Mouse (Mus musculus): ENCODE data around the gene BC035044. TPM values are rescaled to one million over a fixed set of nuclear protein-coding genes. Genes with fewer than 3 reads are reported as not detected.
"Not testable (repeated sequence)": the region's sequence is repeated elsewhere in the genome, so short reads cannot be mapped to it uniquely, and the experiment has no call there.

Gene BC035044
- total RNA-seq (2021): 1 to 10 TPM; 1.3 to 1.4 TPM
- long read RNA-seq, experiment 1, partial matches to known transcripts: 0 of 4 reads
- long read RNA-seq, experiment 1, other reads (novel, unspliced or antisense): 3 of 4 reads
- long read RNA-seq, experiment 2, partial matches to known transcripts: 1 of 4 reads
- long read RNA-seq, experiment 2, other reads (novel, unspliced or antisense): 2 of 4 reads

- DNase-seq (ENCODE audit: low spot score in 2 of 2): no peak
These were observed at the start of gene BC035044 for GRCm38 (mm10) chr6:128890948-128891355. BC035044 (minus strand) TSS chr6:128891126.

- not testable (repeated sequence) for DNase-seq (ENCODE audit: low spot score in 2 of 2)
These were observed 45.2 kb upstream of the BC035044 start for GRCm38 (mm10) chr6:128935889-128936665.

- DNase-seq (ENCODE audit: low spot score in 2 of 2): not testable (repeated sequence)
These were observed 43.2 kb upstream of the BC035044 start, which contains the start of gene Clec2g for GRCm38 (mm10) chr6:128934081-128934480. Clec2g (plus strand) TSS chr6:128934381.

GRCm38 (mm10) chr6:128933050-128933449 is 42.1 kb upstream of the BC035044 start:
- DNase-seq (ENCODE audit: low spot score in 2 of 2): no peak

- DNase-seq (ENCODE audit: low spot score in 2 of 2): no peak
These were observed 26.4 kb upstream of the BC035044 start for GRCm38 (mm10) chr6:128917322-128917721.

GRCm38 (mm10) chr6:128913598-128914254 is 22.8 kb upstream of the BC035044 start:
- no peak for DNase-seq (ENCODE audit: low spot score in 2 of 2)

GRCm38 (mm10) chr6:128900796-128901552 is 10.0 kb upstream of the BC035044 start:
- DNase-seq (ENCODE audit: low spot score in 2 of 2): not testable (repeated sequence)

GRCm38 (mm10) chr6:128900044-128900443 is 9.1 kb upstream of the BC035044 start:
- no peak for DNase-seq (ENCODE audit: low spot score in 2 of 2)

- DNase-seq (ENCODE audit: low spot score in 2 of 2): no peak
These were observed 4.6 kb upstream of the BC035044 start for GRCm38 (mm10) chr6:128895404-128896001.

- no peak for DNase-seq (ENCODE audit: low spot score in 2 of 2)
These were observed 2.1 kb downstream of the BC035044 start for GRCm38 (mm10) chr6:128888834-128889233.

GRCm38 (mm10) chr6:128887091-128887790 is 3.7 kb downstream of the BC035044 start, which contains the start of gene Clec2i:
Clec2i (plus strand) TSS chr6:128887588.
- DNase-seq (ENCODE audit: low spot score in 2 of 2): peak in 1 of 2 experiments; percentile 36

- no peak for DNase-seq (ENCODE audit: low spot score in 2 of 2)
These were observed 18.9 kb downstream of the BC035044 start for GRCm38 (mm10) chr6:128871910-128872610.

GRCm38 (mm10) chr6:128868861-128869260 is 22.1 kb downstream of the BC035044 start:
- no peak for DNase-seq (ENCODE audit: low spot score in 2 of 2)

- no peak for DNase-seq (ENCODE audit: low spot score in 2 of 2)
These were observed 33.0 kb downstream of the BC035044 start for GRCm38 (mm10) chr6:128857976-128858375.

GRCm38 (mm10) chr6:128856250-128856649 is 34.7 kb downstream of the BC035044 start:
- peak; percentile 39 to 63 for DNase-seq (ENCODE audit: low spot score in 2 of 2)

GRCm38 (mm10) chr6:128855477-128855876 is 35.4 kb downstream of the BC035044 start:
- DNase-seq (ENCODE audit: low spot score in 2 of 2): no peak

- no peak for DNase-seq (ENCODE audit: low spot score in 2 of 2)
These were observed 36.0 kb downstream of the BC035044 start for GRCm38 (mm10) chr6:128854895-128855294.

- peak; percentile 71 to 75 for DNase-seq (ENCODE audit: low spot score in 2 of 2)
These were observed 36.7 kb downstream of the BC035044 start for GRCm38 (mm10) chr6:128854024-128854820.

- no peak for DNase-seq (ENCODE audit: low spot score in 2 of 2)
These were observed 38.2 kb downstream of the BC035044 start for GRCm38 (mm10) chr6:128852766-128853165.
